Mouse (Mus musculus) ES-E14 (cell line): ENCODE results near the gene Spats2l. TPM values are rescaled to one million over a fixed set of nuclear protein-coding genes. Genes with fewer than 3 reads are reported as not detected.

Source experiments
- DNase-seq: peaks from one replicate; pipeline ENCODE4 v3.0.0-alpha.2; 2013; ENCODE audit warnings: low read depth, low spot score
- H3K27ac ChIP-seq: 2 replicates; pipeline ENCODE4 v1.5.1; 2012; ENCODE audit warnings: low read depth, mild to moderate bottlenecking, low read length, moderate library complexity, mixed read lengths; ENCODE audit not compliant: poor library complexity, insufficient read depth, severe bottlenecking
- H3K36me3 ChIP-seq: 2 replicates; pipeline ENCODE4 v1.6.1; 2012; ENCODE audit warnings: mild to moderate bottlenecking, low read length, moderate library complexity, mixed read lengths; ENCODE audit not compliant: control insufficient read depth, poor library complexity, insufficient read depth, severe bottlenecking
- H3K4me1 ChIP-seq, 2 experiments: fragments of 150-350 bp in 1 of 2; sonication (generic) in 1 of 2; 2 replicates each; pipeline ENCODE4 v1.6.1; 2012; ENCODE audit warnings: low read length in 2 of 2, mild to moderate bottlenecking in 1 of 2, mixed read lengths in 1 of 2; ENCODE audit not compliant: control insufficient read depth in 2 of 2, insufficient read depth in 2 of 2, poor library complexity in 1 of 2
- H3K4me3 ChIP-seq, 2 experiments: fragments of 150-350 bp in 1 of 2; sonication (generic) in 1 of 2; 2 replicates each; pipeline ENCODE4 v1.5.1; 2012; ENCODE audit warnings: low read length in 2 of 2, low read depth in 1 of 2, mild to moderate bottlenecking in 1 of 2, mixed read lengths in 1 of 2; ENCODE audit not compliant: insufficient read depth in 1 of 2, poor library complexity in 1 of 2, severe bottlenecking in 1 of 2
- H3K9ac ChIP-seq: 2 replicates; pipeline ENCODE4 v1.6.1; 2012; ENCODE audit warnings: low read depth, mild to moderate bottlenecking, low read length, mixed read lengths; ENCODE audit not compliant: poor library complexity, insufficient read depth, severe bottlenecking
- H3K9me3 ChIP-seq: fragments of 150-350 bp; sonication (generic); 2 replicates; pipeline ENCODE4 v1.6.1; 2012; ENCODE audit warnings: low read depth, mild to moderate bottlenecking, low read length; ENCODE audit not compliant: control insufficient read depth, insufficient read depth
- CHD2 ChIP-seq: IDR thresholded peaks from 2 replicates; pipeline ENCODE4 v1.6.1; 2014; ENCODE audit warnings: mild to moderate bottlenecking, low read depth, low read length, inconsistent platforms
- HCFC1 ChIP-seq: IDR thresholded peaks from 2 replicates; pipeline ENCODE4 v1.6.1; 2012; ENCODE audit warnings: low read length, inconsistent platforms, borderline replicate concordance; ENCODE audit not compliant: insufficient read depth
- MAFK ChIP-seq: IDR thresholded peaks from 2 replicates; pipeline ENCODE4 v1.6.1; 2014; ENCODE audit warnings: mild to moderate bottlenecking, low read depth, low read length, inconsistent platforms; ENCODE audit not compliant: insufficient read depth
- ZC3H11A ChIP-seq: IDR thresholded peaks from 2 replicates; pipeline ENCODE4 v1.6.1; 2012; ENCODE audit warnings: low read depth, mild to moderate bottlenecking, inconsistent platforms, low read length, borderline replicate concordance
- ZNF384 ChIP-seq: IDR thresholded peaks from 2 replicates; pipeline ENCODE4 v1.6.1; 2012; ENCODE audit warnings: low read depth, low read length, inconsistent platforms
- in situ Hi-C, 2 experiments: fragments of 600-800 bp; cut with MboI; formaldehyde crosslinking; loops; one replicate each; pipeline ENCODE4 v1.15.1; 2025; ENCODE audit warnings: low sequenced_read_pairs in 2 of 2, inconsistent platforms in 1 of 2; ENCODE audit not compliant: unreplicated experiment in 2 of 2
- total RNA-seq: library from RNA; depleted of rRNA; stranded (reverse); fragments of 300-350 nt; gene quantifications from 2 replicates; pipeline ENCODE4 v1.2.3, GENCODE M21; 2012

Spats2l gene
- total RNA-seq, 1 experiment: 2.3 TPM

DNA sequence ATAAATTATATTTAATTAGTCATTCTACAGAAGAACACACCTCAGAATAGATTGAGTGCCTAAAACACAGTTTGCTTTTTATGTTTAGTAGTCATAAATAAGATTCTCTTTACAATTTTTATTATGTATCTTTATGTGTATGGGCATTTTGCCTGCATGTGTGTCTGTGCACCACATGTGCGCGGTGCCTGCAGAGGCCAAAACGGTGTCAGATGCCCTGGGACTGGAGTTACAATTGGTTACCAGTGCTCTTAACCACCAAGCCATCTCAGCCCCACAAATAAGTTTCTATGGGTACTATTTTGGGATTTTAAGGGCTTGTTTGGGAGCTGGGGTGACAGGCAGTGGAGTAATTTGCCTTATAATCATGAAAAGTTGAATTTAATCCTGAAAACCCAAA is 32.2 kb downstream of the Spats2l start:
- Histone ChIP-seq H3K4me3 (no peak overlapping the region), H3K4me1 (no peaks in the 10 kb centered on the region; a peak in 1 of 4 replicates), H3K36me3 (no peaks in the 10 kb centered on the region), H3K27ac (no peak overlapping the region), H3K9ac (no peak overlapping the region), H3K9me3 (no peaks in the 10 kb centered on the region)
- in situ Hi-C loops: no loop called here
- TF ChIP-seq HCFC1: no peak
- no peak for TF ChIP-seq MAFK
- no peak for TF ChIP-seq CHD2
- no peak for TF ChIP-seq ZNF384
- TF ChIP-seq ZC3H11A: no peak
- DNase-seq: no peak

- in situ Hi-C loops: no loop called here
Observed at GRCm38 (mm10) chr1:57807882-57808281, 33.9 kb downstream of the Spats2l start.

DNA sequence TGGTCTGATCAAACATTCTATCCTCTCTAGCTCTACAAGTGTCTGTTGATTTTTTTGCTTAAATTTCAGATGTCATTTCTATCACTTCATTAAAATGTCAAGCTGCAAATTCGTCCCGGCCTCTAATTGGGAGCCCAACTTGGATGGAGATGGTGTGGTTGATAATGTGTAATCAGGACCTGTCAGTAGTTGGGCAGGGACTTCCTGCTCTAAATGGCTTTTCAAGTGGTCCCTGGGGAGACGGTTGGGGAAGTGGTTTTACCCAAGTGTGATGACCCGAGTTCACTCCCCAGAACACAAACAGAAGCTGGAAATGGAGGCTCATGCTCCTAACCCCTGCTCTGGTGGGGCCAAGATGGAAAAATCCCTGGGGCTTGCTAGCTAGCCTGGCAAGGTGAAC is 36.3 kb downstream of the Spats2l start:
- no peak for DNase-seq
- in situ Hi-C loops: no loop called here
- Histone ChIP-seq H3K9me3 (no peaks in the 10 kb centered on the region), H3K4me3 (no peak overlapping the region), H3K27ac (no peak overlapping the region), H3K4me1 (no peaks in the 10 kb centered on the region; a peak in 1 of 4 replicates), H3K9ac (no peak overlapping the region), H3K36me3 (no peaks in the 10 kb centered on the region)
- no peak for TF ChIP-seq MAFK
- no peak for TF ChIP-seq ZNF384
- TF ChIP-seq CHD2: no peak
- TF ChIP-seq ZC3H11A: no peak
- no peak for TF ChIP-seq HCFC1

More at GRCm38 (mm10) chr1:57807882-57808281, 33.9 kb downstream of the Spats2l start:
- DNase-seq: no peak
- Histone ChIP-seq H3K4me1 (no peaks in the 10 kb centered on the region; a peak in 1 of 4 replicates), H3K9ac (no peak overlapping the region), H3K9me3 (no peaks in the 10 kb centered on the region), H3K36me3 (no peaks in the 10 kb centered on the region), H3K27ac (no peak overlapping the region), H3K4me3 (no peak overlapping the region)
- no peak for TF ChIP-seq HCFC1
- no peak for TF ChIP-seq ZC3H11A
- no peak for TF ChIP-seq MAFK
- no peak for TF ChIP-seq ZNF384
- no peak for TF ChIP-seq CHD2

DNA sequence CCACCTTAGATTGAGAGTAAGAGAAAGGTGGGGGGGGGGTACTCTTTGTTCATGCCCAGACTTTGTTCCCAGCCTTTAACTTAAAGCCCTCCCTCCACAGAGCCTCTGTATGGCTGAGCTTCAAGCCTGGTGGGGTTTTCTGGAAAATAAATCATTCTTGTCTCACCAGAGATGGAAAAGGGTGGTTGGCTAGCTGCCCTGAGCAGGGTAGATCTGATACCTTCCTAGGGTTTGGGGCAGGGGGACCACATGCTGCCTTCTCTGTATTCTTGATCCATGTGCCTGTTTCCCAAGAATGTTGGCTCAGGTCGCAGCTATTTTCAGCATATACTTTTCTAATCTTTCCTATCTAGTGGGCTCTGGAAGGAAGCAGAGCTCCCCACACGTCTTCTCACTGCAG is 43.1 kb downstream of the Spats2l start:
- H3K36me3 ChIP-seq: no peaks in the 10 kb centered on the region
- TF ChIP-seq ZNF384: no peak
- no peak for TF ChIP-seq HCFC1
- TF ChIP-seq CHD2: no peak
- no peak for TF ChIP-seq ZC3H11A
- no peak for TF ChIP-seq MAFK
- H3K4me1 ChIP-seq: no peaks in the 10 kb centered on the region
- no peak overlapping the region for H3K9ac ChIP-seq
- H3K4me3 ChIP-seq: no peak overlapping the region
- H3K9me3 ChIP-seq: no peaks in the 10 kb centered on the region
- DNase-seq: no peak
- in situ Hi-C loops: no loop called here
- H3K27ac ChIP-seq: no peak overlapping the region

DNA sequence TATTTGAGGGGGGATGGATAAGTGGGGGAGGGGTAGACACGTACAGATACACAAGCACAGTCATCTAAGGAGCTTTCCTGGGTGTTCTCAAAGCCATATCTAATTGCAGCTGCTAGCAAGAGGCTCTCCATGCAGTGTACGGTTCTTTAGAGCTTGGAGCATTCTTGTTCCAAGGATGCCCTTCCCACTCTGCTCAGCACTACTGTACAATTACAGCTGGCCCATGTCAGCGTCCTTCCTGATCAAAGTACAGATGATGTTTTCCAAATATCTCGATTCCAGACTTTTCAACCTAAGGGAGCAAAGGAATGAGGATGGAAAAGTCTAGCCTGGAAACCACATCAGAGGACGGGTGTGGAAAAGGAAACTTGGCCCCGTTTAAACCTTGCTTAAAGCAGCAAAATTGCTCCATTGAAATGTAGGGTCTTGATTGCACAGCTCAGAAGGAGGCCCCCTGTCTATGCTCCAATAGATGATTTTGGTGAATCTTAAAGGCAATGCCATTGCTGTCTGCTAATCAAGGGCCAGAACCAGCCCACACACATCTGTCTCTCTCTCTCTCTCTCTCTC is 46.6 kb downstream of the Spats2l start:
- Histone ChIP-seq H3K27ac (no peak overlapping the region), H3K4me1 (no peaks in the 10 kb centered on the region), H3K4me3 (no peak overlapping the region), H3K9me3 (no peaks in the 10 kb centered on the region), H3K36me3 (no peaks in the 10 kb centered on the region), H3K9ac (no peak overlapping the region)
- in situ Hi-C loops: no loop called here
- TF ChIP-seq ZNF384 (no peak), MAFK (no peak), CHD2 (no peak), ZC3H11A (no peak), HCFC1 (no peak)
- DNase-seq: no peak
